Mouse (Mus musculus) R1 (cell line): Measurements from ENCODE around the gene Sept12.
A peak's percentile ranks its signal among the peaks of the same experiment; 100 is the strongest.

Source experiments
- DNase-seq: peaks from one replicate; pipeline ENCODE4 v3.0.0-alpha.2; 2018; ENCODE audit warnings: low read depth, low spot score

Sept12 gene

DNA sequence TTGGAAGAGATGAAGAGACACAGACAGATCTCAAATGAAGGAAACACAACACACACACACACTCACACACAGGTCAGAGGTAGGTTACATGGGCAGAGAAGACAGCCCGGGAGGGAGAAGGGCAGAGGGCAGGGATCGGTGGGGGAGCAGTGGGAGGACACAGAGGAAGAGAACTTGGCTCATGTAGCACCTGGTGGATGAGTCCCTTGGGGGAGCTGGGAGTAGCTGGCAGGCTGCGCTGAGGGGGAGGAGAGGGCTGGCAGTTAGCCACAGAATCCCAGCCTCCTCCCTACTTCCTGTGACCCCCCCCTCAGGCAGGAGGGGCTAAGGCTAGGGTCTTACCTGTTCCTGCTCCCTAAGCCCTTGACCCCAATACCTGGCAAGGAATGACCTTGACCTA, at the start of gene Sept12:
TSS of gene Sept12 (minus strand) at position 300 of the 400 bp plus-strand sequence.
- no peak for DNase-seq

DNA sequence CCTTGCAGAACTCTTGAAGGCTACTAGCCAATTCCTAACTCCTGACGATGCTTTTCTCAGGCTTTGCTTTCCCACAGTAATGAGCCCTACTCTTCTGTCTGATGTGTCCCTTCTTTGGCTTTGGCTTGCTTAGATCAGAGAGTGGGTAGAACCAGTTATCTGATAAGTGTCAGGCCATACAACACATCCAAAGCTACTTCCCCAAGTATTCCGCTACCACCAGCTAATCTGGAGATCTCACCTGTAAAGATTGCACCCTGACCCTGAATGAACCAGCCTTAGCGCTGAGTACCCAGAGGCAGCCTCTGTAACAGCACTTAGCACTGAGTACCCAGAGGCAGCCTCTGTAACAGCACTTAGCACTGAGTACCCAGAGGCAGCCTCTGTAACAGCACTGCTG, 47.7 kb upstream of the Sept12 start:
- DNase-seq, result no peak

DNA sequence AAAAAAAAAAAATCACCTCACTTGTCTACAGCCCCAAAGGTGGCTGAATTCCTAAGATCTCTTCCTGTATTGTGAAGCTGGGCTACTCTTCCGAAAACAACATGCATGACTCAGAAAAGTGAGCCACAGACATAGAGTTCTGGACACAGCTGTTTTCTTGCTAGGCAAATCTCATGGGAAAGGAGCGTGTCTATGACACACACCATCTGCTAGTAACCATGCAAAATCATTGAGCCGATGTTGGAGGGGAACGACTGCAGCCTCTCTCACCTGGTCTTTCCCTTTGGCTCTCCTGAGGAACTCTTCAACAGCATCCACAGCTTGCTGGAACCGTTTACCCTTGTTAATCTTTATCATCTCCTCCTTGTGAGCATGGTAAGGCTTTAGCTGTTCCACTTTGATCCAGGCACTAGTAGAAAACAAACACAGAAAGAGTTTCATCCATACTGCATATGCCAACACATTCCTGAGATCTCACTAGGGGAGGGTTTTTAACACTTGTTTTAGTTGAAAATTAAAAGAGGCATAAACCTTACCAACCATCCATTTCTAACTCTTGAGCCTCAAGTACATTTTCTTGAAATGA, 39.1 kb upstream of the Sept12 start:
- DNase-seq, result no peak

DNA sequence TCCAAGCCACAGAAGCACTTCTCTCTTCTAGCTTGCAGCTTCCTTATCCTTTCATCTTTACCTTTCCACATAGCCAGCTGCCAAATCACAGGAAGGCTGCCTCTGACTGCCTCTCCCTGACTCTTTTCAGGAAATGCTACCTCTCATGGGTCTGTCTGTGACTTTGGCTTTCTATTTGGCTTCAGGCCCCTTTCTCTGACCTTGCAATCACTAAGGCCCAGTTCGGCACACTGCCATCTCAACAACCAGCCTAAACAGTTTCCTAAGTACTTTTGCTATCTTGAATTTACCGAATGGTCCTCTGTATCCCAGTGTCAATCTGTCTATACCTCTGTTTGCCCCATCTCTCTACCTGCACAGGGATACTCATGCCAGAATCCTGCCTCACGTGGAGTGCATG, 37.9 kb upstream of the Sept12 start:
- DNase-seq, result no peak

DNA sequence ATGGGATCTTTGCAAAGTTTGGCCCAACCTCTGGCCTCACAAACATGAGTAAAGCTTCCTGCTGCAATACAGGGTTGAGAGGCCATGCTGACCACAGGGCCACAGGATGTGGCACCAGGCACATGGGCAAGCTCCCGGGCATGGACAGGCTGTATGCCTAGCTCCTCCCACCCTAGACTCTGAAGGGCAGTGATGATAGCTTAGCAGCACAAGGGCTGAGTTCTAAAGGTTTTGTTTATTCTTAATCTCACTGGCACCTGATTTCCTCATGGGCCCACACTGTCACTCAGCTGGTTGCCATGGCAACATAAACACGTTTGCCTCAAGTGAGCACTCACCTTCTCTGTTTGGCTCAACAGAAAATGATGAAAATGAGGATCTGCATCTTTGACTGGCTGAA, 32.2 kb upstream of the Sept12 start:
- peak; percentile 20 for DNase-seq

DNA sequence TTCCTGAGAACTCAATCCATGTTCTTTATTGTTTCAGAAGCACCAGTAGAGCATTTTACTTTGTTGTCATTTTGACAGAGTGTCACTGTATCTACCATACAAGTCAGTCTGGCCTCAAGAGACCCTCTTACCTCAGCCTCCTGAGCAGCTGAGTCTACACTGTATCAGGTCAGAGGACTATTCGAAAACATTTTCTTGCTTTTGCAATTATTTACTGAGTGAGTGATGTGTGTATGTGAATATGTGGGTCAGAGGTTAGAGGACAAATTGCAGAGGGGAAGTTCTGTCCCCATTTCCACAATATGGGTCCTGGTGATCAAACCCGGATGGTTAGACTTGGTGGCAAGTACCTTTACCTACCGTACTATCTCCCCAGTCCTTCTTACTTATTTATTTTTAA, 26.4 kb upstream of the Sept12 start:
- DNase-seq, result no peak

DNA sequence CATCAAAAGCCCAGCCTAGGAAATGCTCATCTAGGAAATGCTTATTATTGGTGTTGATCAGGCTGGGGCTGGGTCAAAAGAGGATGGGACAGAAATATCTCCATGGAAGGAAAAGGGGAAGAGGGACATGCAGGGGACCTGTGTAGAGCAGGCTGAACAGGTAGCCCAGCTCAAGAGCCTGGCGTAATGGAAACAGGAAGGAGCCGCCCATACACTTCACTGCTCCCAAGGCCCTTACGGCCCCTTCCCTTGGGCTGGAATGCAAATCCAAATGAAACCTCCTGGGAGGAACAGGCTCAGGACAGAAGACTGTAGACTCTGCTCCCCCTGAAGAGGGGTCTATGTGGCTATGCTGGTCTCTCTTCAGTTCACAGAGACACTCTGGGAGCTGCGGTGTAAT, 16.9 kb upstream of the Sept12 start:
- peak; percentile 27 for DNase-seq

DNA sequence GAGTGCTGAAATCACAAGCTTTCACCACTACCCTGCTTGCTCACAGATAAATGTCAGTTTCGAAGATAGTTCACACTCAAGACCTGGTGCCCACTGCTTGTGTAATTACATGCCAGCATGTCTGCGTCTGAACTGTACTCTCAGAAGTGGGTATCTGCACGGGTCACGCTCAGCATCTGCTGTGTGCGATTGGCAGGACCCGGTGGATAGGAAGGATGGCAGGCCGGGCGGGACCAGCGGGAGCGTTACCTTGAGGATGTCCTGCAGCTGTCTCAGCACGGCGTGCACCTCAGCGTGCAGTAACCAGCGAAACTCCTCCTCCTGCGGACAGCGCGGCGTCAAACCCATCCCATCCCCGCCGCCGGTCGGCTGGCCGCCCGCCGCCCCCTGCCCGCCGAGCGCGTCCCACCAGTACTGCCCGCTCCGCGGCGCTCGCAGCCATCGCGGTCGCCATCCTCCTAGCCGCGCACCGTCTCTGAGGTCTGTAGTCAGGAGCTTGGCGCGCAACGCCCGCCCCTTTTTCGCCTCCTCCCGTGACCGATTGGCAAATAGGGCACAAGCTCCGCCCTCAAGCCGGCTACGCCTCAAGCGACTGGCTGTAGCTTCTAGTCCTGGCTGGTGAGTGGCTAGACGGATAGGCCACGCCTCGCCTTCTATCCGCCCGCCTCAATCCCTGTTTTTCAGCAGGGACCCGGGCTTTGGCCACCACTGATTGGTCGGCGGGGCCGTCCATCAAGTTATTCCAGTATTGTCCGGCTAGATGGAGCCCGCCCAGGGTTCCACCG, 15.6 kb upstream of the Sept12 start, which contains the start of gene Rogdi:
TSS of gene Rogdi (minus strand) at position 500 of the 785 bp plus-strand sequence.
- peak; percentile 99 for DNase-seq

DNA sequence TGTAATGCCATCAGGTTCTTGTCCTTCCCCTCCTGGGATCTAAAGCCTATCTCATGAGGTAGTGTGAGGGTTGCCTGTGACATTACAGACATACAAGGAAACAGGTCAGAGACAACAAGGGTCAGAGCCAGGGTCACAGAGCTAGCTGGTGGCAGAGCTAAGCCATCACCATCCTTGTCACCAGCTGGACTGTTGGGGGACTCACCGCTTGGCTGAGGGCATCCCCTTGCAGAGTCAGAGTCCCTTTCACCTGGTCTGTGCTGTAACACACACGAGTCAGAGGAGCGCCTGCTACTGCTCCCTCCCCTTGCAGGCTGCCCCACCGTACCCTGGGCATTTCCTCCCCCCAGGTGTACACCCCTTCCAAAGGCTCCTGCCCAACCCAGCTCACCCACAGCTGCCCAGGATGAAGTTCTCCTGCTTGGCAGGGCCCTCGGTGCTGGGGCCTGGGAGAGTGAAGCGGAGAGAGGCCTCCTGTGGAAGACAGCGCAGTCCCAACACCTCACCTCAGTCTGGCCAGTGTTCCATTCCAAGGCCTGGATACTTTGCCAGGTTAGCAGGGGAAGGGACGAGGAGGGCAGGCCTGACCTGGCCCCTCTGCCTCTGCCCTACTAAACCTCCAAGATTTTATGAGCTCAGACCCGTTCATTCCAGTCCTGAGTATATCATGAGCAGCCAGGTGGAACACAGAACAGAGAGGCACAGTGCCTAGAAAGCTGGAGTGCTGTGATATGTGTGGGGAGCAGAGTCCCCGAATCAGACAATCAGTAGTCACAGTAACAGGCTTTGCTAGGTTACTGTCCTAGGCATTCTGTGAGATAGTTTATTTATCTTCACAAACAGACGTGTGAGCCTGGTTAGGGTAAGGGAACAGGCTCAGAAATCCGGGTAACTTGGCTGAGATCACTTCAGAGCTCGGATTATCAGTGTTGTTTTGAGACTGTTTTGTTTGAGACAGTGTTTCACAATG, 14.7 kb upstream of the Sept12 start:
- no peak for DNase-seq

DNA sequence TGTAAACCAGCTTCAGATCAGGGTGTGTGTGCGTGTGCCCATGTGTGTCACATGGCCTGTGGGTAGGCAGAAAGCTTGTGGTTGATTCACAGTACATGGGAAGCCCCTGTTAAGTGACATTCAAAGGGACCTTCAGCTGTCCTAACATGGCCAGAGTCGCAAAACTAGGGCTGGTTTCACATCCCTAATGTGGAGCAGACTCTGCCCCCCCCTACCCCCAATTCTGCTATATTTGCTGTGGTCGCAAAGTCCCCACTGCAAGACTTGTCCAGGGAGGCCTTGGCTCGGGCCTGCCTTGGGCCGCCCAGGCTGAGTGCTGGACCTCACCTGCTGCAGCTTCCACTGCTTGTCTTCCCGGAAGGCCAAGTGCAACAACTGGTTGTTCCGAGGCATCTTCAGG, 13.6 kb upstream of the Sept12 start:
- DNase-seq, result no peak

DNA sequence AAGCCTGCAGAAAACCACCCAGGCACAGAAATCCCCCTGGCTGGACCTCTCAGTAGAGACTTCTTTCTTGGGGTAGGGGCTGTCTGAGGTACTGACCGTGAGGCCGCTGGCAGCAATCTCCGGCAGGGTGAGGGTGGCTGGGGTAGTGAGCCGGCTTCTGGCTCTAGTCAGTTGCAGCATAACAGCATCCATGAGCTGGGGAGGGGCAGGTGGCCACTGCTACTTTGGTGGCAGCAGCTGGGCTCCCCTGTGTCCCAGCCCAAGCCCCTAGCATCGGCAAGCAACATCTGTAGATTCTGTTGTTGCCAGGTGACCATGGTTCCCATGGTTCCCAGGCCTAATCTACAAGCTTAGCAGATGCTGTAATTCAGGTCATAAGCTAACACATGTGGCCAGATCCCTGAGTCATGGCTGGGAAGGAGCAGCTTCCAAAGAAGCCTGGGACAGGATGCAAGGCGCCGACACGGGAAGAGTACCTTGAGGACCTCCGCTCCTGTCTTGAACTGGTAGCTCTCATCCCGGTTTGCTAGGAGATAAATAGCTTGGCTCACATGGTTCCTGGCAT, 12.8 kb upstream of the Sept12 start:
- no peak for DNase-seq

DNA sequence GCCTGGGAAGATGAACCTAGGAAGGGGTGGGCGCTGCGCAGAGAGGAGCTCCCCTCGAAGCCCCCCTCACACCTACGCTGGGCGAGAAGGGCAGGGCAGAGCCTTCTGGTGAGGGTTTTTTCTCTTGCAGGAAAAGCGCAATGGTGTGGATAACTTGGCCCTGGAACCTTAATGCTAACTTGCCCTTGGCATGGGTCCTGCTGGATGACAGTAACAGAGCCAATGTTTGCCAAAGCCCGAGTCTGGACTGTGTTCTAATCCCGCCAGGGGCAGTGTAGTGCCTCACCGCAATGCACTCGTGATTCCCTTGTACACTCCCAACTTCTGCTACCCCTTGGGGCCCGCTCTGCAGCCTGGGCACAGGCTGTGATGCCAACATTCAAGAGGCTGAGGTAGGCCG, 10.4 kb upstream of the Sept12 start:
- no peak for DNase-seq

DNA sequence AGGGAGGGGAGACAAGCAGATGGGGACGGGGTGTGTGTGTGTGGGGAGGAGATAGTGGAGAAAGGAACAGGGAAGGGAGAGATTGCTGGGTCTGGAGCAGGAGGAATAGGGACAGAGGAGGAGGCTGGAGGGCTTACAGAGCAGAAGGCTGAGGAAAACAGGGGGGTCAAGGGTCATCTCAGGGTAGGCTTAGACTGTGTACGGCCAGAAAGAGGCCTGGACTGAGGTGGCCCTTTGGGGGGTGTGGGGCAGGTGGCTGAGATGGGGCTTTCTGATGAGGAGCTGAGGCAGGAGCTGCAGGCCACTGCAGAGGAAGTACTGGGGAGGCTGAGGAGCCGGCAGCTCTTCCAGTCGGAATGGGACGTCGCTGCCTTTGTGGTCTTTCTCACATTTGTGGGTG, 9.8 kb upstream of the Sept12 start:
- no peak for DNase-seq

DNA sequence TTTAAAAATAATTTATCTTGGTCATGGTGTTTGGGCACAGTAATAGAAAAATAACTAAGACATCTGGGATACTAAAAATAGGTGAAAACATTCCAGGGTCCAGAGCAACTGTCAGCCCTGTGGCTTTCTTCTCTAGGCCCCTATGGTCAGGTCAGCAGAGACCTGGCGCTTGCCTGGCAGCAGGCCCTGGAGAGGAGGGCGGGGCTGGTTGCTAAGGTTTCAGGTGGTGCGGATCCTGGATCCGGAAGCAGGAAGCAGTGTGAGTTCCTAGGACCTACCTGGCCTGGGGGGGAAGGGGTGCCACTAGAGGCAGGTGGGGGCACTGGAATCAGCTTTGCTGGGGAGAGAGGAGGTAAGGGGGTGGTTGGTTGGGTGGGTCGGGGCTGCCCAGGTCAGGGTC, 9.4 kb upstream of the Sept12 start, which contains the start of gene Smim22:
TSS of gene Smim22 (plus strand) at position 222 of the 400 bp plus-strand sequence.
- peak; percentile 44 for DNase-seq

DNA sequence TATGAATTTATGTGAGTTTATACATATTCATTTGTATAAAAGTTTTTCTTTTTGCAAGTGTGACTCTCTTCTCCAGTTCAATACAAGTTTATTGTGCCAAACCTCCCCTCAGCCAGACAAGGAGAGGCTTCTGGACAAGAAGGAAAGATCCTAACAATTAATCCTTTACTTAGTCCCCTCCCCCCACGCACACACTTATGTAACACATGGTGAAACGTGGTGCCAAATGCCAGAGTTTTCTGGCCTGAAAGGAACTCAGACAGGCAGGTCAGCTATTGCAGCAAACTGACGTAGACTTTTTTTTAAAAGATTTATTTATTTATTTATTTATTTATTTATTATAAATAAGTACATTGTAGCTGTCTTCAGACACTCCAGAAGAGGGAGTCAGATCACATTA, 3.0 kb upstream of the Sept12 start:
- no peak for DNase-seq

DNA sequence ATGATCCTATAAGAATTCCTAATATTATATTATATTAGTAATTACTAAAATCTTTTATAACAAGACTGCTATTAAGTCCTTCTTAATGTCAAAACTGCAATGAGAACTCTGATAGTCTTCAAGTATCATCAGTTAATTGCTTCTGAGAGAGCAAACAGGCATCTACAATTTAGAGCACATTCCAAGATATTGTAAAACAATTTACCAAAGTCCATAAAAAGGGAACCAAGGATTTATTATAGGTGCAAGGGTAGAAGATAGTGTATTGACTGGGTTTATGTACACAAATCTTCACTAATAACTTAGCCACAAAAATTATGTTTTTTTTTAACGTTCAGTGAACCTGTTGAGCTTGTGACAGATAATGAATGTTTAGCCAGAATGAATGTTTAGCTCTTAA, 1.3 kb upstream of the Sept12 start:
- DNase-seq, result no peak

DNA sequence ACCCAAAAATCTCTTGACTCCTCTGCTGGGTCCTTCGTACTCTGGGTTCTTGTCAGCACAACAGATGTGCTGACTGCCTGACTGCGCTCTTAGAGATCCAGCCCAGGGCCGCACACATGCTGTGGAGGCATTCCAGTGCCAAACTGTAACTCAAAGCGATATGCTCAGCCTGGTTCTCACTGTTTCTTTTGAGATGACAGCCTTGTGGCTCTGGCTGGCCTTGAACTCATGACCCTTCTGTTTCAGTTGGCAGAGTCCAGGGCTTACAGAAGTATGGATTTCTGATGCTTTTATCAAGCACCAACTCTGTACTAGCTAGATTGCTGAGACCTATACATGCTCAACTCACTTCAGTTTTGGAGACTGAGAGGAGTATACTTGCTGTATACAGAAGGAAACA, 4.4 kb downstream of the Sept12 start:
- DNase-seq, result no peak

DNA sequence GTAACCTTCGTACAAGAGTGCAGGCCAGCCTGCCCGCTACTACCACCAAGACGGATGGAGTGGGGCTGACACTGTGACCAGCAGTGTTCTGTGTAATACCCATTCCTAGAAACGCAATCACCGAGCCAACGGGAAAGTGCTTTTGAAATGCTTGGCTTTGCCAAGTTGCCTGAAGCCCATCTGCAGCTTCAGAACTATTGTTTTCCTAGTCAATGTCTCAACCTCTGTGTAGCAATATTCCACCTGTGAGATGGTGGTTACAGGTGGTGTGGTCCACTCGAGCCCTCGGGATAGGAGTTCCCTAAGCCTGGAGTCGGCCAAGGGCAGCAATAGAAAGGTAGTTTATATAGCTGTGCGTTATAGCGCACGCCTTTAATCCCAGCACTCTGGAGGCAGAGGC, 12.9 kb downstream of the Sept12 start:
- no peak for DNase-seq

DNA sequence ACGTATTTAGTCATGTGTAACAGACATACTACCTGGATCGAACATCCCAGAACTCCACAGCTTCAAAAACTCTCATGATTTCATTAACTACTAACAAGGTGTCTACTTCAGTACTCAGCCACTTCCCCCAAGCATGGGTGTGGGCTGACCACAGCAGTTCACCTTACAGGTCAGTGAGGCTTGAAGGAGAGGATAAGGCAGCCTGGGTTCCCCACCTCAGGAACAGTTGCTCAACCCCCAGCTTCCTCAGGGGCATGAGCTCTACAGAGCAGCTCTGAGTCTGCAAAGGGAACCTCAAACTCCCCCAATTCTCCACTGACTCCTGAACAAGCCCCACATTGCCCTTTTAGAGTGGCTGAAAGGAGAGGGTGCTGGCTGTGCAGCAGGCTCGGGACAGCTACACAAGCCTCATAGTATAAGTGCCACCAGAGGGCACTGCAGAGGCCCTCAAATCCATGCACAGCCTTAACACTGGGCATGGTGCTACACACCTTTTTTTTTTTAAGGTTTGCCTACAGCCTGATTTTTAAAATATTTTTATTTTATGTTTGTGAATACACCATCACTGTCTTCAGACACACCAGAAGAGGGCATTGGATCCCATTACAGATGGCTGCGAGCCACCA, 17.8 kb downstream of the Sept12 start:
- peak; percentile 46 for DNase-seq

DNA sequence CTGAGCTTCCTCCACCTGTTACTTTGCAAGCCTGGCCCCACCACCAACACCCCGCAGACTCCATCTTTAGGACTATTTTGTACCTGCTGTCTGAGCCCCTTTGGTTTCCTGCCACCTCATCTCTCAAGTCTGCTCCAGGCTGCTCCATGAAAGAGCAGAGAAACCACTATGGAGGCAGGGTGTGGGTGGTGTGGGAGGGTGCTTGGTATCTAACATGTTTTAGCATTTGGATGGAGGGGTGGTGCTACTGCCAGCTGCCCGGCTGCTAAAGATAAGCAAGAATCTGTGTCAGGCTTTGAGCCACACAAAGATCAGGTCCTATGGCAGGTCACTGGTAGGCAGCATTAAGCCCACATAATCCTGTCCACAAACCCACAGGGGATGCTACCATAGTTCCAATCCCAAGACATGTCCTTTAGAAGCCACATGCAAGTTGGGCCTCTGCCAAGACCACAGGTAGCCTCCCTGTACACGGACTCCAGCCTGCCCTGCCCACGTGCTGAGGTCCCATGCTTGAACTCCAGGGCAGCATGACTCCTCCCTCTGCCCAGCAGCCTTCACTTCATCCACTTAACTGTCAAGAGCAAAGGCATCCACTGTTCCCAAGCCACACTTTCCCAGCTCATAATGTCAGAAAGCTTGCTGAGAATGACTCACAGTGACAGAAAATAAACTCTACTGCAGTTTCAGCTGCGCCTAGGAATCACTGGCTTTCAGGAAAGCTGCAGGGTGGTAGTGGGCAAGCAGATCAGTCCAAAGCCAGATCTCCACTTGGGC, 19.2 kb downstream of the Sept12 start:
- no peak for DNase-seq

DNA sequence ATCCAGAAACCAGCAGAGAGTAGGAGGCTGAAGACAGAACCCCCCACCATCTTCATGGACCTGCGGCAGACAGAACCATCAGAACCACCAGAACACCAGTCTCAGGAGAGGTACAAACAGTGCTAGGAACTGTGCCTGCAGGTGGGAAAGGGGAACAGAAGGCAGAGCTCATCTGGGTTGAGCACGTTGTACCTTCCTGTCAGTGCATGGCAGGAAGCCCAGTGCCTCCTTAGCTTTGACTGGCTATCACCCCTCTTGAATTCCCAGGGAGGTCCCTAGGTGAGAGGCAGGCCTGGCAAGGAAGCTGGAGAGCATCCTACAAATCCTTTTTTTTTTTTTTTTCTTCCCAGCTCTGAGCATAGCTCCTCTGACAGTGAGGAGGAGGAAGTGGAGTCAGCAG, 21.5 kb downstream of the Sept12 start:
- no peak for DNase-seq
